Mouse (Mus musculus): ENCODE measurements around the gene Mapkapk2. TPM values are rescaled to one million over a fixed set of nuclear protein-coding genes. Genes with fewer than 3 reads are reported as not detected.
"Not testable (repeated sequence)": the region's sequence is repeated elsewhere in the genome, so short reads cannot be mapped to it uniquely, and the experiment has no call there.

Gene Mapkapk2
- 69.5 and 76.4 TPM in 2 replicates for polyA plus RNA-seq (2016; fragmentation: Nextera tagmentation; extraction: Ambion mirVana)

DNA sequence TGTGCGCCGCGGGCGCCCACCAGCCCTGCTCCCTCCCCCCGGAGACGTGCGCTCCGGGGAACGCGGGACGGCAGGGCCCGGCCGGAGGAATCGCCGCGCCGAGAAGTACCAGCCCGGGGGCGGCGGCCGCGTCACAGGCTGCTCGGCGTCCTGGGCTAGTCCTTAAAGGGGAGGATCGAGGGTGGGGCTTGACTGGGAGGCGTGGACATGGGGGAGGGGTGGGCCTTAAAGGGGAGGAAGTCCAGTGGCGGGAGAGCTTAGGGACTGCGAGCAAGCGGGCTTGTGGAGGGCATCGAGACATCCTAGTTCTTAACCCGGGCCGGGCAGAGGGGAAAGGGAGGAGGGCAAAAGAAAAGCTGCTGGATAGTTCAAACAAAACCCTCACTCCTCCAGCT, at the start of gene Mapkapk2:
Gene Mapkapk2, minus strand, starts transcription at position 127 of the 395 bp plus-strand sequence.
- Histone ChIP-seq H3K27me3 (peaks cover 10% of the 10 kb centered on the region), H3K36me3 (no peaks in the 10 kb centered on the region), H3K4me1 (peaks cover 35% of the 10 kb centered on the region), H3K4me3 (peak within 1 kb of the TSS; percentile 81), H3K27ac (replicated peaks) (peak within 1 kb of the TSS; percentile 82), H3K9me3 (no peaks in the 10 kb centered on the region), H3K9ac (replicated peaks) (peak within 1 kb of the TSS; percentile 92), H3K4me2 (replicated peaks) (peak within 1 kb of the TSS; percentile 70)
- WGBS = under 1% methylated on average over 32 of the region's 32 CpGs
- peak; percentile 95 for ATAC-seq (ENCODE audit: low FRiP score, low read depth)

DNA sequence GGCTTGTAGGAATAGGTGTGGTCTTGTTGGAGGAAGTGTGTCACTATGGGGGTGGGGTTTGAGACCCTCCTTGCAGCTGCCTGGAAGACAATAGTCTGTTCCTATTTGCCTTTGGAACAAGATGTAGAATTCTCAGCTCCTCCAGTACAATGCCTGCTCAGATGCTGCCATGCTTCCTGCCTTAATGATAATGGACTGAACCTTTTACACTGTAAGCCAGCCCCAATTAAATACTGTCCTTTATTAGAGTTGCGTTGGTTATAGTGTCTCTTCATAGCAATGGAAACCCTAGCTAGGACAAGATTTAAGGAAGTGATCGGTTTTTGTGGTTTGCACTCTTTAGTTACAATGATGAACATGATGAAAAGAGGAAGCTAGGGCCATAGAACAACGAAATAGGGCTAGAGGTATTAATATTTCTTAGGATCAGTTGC, 48.6 kb upstream of the Mapkapk2 start:
- WGBS = 83% methylated on average over 3 of the region's 3 CpGs

DNA sequence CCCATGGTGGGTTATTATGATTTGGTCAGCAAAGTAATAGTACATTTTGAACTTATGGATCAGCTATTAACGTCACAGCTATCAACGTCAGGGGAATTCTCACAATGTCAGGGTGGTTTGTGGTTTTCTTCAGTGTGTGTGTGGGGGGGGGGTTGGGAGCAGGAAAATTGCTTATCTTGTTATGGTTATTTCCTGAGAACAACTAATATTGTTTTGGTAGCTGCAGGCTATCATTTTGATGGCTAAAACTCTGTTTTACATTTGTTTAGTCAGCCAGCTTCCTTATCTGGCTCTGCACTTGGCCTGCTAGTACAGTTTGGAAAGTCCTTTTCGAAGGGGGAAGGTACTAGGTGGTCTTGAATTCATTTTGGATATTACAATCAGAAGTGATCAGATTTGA, 47.6 kb upstream of the Mapkapk2 start:
- not testable (repeated sequence) for H3K4me3 ChIP-seq; H3K4me1 ChIP-seq; H3K9me3 ChIP-seq; H3K9ac ChIP-seq (replicated peaks); H3K27me3 ChIP-seq; H3K36me3 ChIP-seq; ATAC-seq (ENCODE audit: low FRiP score, low read depth); H3K27ac ChIP-seq (replicated peaks); H3K4me2 ChIP-seq (replicated peaks)
- 88% methylated on average over 3 of the region's 3 CpGs for WGBS

More for the DNA sequence above, 48.6 kb upstream of the Mapkapk2 start:
- H3K4me3 ChIP-seq = no peak overlapping the region
- H3K36me3 ChIP-seq = no peaks in the 10 kb centered on the region
- no peak overlapping the region for H3K9ac ChIP-seq (replicated peaks)
- H3K4me2 ChIP-seq (replicated peaks) = no peak overlapping the region
- H3K9me3 ChIP-seq = no peaks in the 10 kb centered on the region
- ATAC-seq (ENCODE audit: low FRiP score, low read depth) = no peak
- 0 out of 2 replicates have a peak, but pooled peaks cover under 1% of the 10 kb centered on the region for H3K27me3 ChIP-seq
- no peaks in the 10 kb centered on the region for H3K4me1 ChIP-seq
- no peak overlapping the region for H3K27ac ChIP-seq (replicated peaks)

DNA sequence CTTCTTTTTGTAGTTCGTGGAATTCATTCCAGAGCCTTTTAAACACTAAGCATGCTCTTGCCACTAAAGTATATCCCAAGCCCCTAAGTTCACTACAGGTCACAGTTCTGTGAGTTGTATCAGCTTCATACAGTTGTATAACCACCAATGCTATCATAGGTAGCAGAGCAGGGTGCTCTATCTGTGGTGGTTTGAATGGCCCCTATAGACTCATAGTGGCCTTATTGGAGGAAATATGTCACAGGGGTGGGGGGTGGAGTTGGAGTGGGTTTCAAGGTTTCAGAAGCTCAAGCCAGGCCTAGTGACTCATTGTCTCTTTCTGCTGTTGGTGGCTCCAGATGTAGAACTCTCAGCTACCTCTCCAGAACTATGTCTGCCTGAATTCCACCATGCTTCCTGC, 44.8 kb upstream of the Mapkapk2 start:
- no peak overlapping the region for H3K9ac ChIP-seq (replicated peaks)

DNA sequence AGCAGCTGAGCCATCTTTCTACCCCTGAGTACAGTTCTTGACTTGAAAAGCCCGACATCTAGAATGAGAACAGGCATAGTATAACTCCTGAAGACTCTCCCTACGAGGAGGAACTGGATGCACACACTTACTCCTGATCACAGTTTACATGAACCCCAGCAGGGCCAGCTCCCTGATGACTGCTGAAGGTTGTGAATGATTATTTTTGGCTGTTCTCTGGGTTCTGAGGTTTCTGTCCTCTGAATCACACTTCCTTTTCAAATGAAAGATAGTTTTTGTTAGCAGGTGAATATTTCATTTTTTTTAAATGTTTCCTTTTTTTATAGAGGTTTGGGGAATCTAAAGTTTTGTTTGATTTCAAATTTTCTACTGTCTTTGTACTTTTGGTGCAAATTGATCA, 43.8 kb upstream of the Mapkapk2 start:
- H3K4me1 ChIP-seq = peaks cover 12% of the 10 kb centered on the region
- no peak overlapping the region for H3K4me2 ChIP-seq (replicated peaks)
- H3K9me3 ChIP-seq = no peaks in the 10 kb centered on the region
- peaks cover 9% of the 10 kb centered on the region; the same call in 1 of the 2 replicates for H3K27me3 ChIP-seq
- 64% methylated on average over 2 of the region's 2 CpGs for WGBS
- H3K36me3 ChIP-seq = no peaks in the 10 kb centered on the region
- no peak overlapping the region for H3K9ac ChIP-seq (replicated peaks)
- H3K27ac ChIP-seq (replicated peaks) = no peak overlapping the region
- ATAC-seq (ENCODE audit: low FRiP score, low read depth) = no peak
- H3K4me3 ChIP-seq = no peak overlapping the region

More for the DNA sequence above, 44.8 kb upstream of the Mapkapk2 start:
- Histone ChIP-seq H3K27me3 (peaks cover 9% of the 10 kb centered on the region; the same call in 1 of the 2 replicates), H3K4me1 (peaks cover 5% of the 10 kb centered on the region; the same call in 1 of the 2 replicates), H3K4me3 (no peak overlapping the region), H3K36me3 (no peaks in the 10 kb centered on the region), H3K4me2 (replicated peaks) (no peak overlapping the region), H3K9me3 (no peaks in the 10 kb centered on the region), H3K27ac (replicated peaks) (no peak overlapping the region)
- ATAC-seq (ENCODE audit: low FRiP score, low read depth) = no peak
- WGBS = 95% methylated on average over 1 of the region's 1 CpGs

DNA sequence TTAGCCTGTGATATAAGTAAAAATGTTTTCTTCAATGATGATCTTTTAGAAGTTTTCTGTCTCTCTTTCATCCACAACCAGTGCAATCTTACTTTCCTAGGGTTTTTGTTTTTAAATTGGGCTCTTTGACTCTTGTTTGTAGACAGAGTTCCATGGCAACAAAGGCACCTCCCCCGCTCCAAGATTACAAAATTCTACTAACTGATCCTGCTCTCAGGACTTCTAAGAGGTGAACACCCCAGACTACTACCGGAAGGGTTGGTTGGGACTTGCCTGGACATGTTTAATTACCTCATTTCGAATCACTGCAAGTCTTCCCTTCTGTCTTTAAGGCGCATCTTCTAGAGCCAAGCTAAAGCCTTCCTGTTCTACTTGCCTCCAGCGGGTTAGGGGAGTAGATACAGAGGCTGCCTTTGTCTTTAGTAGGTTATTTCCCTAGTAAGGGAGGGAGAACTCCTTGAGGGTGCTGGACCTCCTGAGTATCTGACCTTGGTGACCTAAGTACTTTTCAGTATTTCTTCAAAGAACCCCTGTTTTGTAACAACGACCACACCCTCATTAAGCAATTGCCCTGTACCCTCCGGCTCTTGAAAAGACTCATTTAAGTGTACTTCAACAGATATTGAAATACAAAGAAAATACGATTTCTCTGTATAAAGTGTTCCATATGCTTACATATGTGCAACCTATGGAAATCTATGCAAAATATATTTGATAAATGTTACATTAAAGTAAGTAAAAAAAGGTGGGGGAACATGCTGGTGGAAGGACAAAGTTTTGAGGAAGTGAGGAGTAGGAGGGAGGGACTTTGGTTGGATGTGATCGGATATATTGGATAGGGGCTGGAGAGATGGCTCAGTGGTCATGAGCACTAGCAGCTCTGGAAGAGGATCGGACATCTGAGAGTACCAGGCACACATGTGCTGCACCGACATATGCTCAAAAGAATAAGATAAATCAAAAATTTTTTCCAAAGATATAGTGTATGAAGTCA, 41.8 kb upstream of the Mapkapk2 start:
- Histone ChIP-seq H3K9me3 (no peaks in the 10 kb centered on the region), H3K9ac (replicated peaks) (no peak overlapping the region), H3K27me3 (peaks cover 9% of the 10 kb centered on the region; the same call in 1 of the 2 replicates), H3K4me2 (replicated peaks) (peak overlapping the region; percentile 74), H3K4me3 (no peak overlapping the region), H3K4me1 (peaks cover 32% of the 10 kb centered on the region), H3K27ac (replicated peaks) (peak overlapping the region; percentile 96; the same call in 1 of the 2 replicates), H3K36me3 (no peaks in the 10 kb centered on the region)
- no peak for ATAC-seq (ENCODE audit: low FRiP score, low read depth)
- WGBS = 70% methylated on average over 11 of the region's 11 CpGs

DNA sequence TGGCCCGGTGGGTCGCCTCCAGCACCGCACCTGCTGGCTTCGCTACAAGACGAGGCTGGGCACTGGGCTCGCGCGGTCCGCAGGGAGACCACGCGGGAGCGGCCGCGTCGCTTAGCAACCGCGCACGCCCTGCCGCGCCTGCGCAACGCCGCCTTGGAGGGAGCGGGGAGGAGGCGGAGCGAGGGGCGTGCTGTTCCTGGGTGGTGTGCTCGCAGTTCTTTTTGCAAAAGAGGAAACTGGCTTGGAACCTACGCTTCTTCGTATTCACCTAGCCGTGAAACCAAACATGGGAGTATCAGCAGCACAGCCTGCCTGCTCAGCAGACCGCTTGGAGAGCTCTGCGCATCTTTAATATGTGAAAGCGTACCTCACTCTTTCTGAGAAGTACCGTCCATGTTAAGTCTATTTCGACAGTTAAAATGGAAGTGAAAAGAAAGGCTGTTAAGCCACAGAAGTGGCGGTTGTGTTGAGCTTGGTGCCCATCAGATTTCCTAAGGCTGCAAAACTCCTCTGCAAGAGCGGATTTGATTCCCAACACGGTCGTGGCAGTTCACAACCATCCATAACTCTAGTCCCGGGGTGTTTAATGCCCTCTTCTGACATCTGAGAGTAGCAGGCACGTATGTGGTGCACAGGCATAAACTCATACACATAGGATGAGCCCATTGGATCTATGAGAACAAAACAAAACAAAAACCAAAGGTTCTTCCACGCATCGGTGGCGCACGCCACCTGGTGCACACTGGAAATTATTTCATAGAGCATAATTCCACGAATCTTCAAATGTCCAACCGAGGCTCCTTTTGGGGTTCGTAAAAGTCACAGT, 40.8 kb upstream of the Mapkapk2 start, which contains the start of gene Dyrk3:
Gene Dyrk3, minus strand, starts transcription at position 150 of the 826 bp plus-strand sequence.
- 5% methylated on average over 48 of the region's 49 CpGs for WGBS
- ATAC-seq (ENCODE audit: low FRiP score, low read depth) = peak; percentile 97
- Histone ChIP-seq H3K27ac (replicated peaks) (peak within 1 kb of the TSS; percentile 96), H3K9ac (replicated peaks) (peak within 1 kb of the TSS; percentile 75), H3K9me3 (no peaks in the 10 kb centered on the region), H3K27me3 (peaks cover 9% of the 10 kb centered on the region; the same call in 1 of the 2 replicates), H3K4me2 (replicated peaks) (peak within 1 kb of the TSS; percentile 74), H3K4me3 (peak within 1 kb of the TSS; percentile 80), H3K4me1 (peaks cover 37% of the 10 kb centered on the region), H3K36me3 (no peaks in the 10 kb centered on the region)

DNA sequence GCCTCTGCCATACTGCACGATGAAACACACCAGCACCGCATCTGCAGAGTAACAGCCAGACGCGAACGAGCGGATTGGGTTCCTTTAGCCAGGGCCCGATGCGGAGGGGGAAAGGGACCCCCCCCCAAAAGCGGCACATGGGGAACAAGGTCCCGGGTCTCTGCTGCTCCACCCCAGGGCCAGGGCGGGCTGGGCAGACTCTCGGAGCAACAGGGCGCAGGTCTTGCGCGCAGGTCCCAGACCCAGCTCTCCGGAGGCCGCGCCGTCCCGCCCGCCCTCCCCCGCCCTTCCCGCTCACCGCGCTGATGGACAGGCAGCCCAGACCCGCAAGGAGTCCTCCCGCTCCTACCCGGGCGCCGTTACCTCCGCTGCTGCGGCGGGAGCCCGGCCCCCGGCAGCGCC, 40.1 kb upstream of the Mapkapk2 start:
- peak; percentile 91 for ATAC-seq (ENCODE audit: low FRiP score, low read depth)
- peaks cover 37% of the 10 kb centered on the region for H3K4me1 ChIP-seq
- under 1% methylated on average over 33 of the region's 36 CpGs for WGBS

DNA sequence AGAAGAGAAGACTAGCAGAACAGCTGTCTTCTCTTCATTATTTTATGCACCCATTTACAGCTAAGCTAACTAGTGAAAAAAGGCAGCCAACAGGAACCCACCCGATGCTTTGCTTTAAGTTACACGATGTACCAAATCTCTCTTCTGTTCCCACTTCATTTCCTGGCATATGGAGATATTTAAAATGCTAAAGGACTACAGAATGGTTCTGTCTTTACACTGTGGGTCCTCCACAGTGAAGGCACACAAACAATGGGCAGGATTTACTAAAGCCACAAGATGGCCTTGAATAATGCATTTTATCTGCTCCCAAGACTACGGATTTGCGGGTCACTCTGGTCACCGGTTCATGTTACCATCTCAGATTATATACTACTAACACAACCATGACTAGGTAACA, 39.5 kb upstream of the Mapkapk2 start:
- H3K9me3 ChIP-seq = no peaks in the 10 kb centered on the region
- no peak for ATAC-seq (ENCODE audit: low FRiP score, low read depth)
- peaks cover 9% of the 10 kb centered on the region; the same call in 1 of the 2 replicates for H3K27me3 ChIP-seq
- peak overlapping the region; percentile 42; the same call in 1 of the 2 replicates for H3K27ac ChIP-seq (replicated peaks)
- 4% methylated on average over 5 of the region's 5 CpGs for WGBS
- H3K4me1 ChIP-seq = peaks cover 37% of the 10 kb centered on the region
- 0 out of 2 replicates have a peak, but pooled peaks cover 7% of the 10 kb centered on the region for H3K36me3 ChIP-seq
- H3K4me3 ChIP-seq = peak overlapping the region; percentile 80
- peak overlapping the region; percentile 74 for H3K4me2 ChIP-seq (replicated peaks)
- H3K9ac ChIP-seq (replicated peaks) = peak overlapping the region; percentile 43

More for the DNA sequence above, 40.1 kb upstream of the Mapkapk2 start:
- Histone ChIP-seq H3K27ac (replicated peaks) (peak overlapping the region; percentile 96), H3K27me3 (peaks cover 9% of the 10 kb centered on the region; the same call in 1 of the 2 replicates), H3K4me3 (peak overlapping the region; percentile 80), H3K9ac (replicated peaks) (peak overlapping the region; percentile 75), H3K9me3 (no peaks in the 10 kb centered on the region), H3K4me2 (replicated peaks) (peak overlapping the region; percentile 74), H3K36me3 (0 out of 2 replicates have a peak, but pooled peaks cover under 1% of the 10 kb centered on the region)

DNA sequence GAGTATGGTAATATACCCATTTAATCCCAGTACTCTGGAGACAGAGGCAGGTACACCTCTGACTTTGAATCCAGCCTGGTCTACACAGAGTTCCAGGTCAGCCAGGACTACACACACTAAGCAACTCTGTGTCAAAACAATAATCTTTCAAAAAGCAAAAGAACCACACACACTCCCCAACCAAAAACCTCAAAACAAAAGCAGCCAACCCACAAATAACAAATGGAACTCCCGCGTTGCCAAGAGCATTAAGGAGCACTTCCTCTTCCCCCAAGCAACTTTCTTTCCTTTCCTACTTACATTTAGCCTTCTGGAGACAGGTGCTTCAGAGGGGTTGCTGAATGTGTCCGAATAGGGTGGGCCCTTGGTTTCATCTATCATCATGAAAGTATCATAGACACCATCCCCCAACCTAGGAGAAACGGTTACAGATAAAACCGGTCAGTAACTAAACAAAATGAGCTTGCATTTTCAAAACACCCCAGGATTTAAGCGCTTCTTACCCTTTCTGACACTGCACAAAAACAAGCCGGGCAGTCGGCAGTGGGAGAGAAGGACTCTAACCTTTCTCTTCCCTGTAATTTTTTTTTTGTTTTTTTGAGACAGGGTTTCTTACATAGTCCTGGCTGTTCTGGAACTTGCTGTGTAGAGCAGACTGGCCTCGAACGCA, 38.5 kb upstream of the Mapkapk2 start:
- 85% methylated on average over 10 of the region's 10 CpGs for WGBS
- Histone ChIP-seq H3K9ac (replicated peaks) (no peak overlapping the region), H3K4me3 (peak overlapping the region; percentile 80), H3K4me1 (peaks cover 37% of the 10 kb centered on the region), H3K9me3 (no peaks in the 10 kb centered on the region), H3K36me3 (peaks cover 7% of the 10 kb centered on the region; the same call in 1 of the 2 replicates), H3K27ac (replicated peaks) (no peak overlapping the region), H3K4me2 (replicated peaks) (peak overlapping the region; percentile 74), H3K27me3 (peaks cover 9% of the 10 kb centered on the region; the same call in 1 of the 2 replicates)
- no peak for ATAC-seq (ENCODE audit: low FRiP score, low read depth)

Measured in midbrain, embryonic 12.5 days (tissue).